Mouse (Mus musculus): ENCODE measurements around the gene Utf1. TPM values are rescaled to one million over a fixed set of nuclear protein-coding genes. Genes with fewer than 3 reads are reported as not detected.
A peak's percentile ranks its signal among the peaks of the same experiment; 100 is the strongest.

Utf1 gene
- polyA plus RNA-seq, 1 experiment from 2014 or later: not detected

DNA sequence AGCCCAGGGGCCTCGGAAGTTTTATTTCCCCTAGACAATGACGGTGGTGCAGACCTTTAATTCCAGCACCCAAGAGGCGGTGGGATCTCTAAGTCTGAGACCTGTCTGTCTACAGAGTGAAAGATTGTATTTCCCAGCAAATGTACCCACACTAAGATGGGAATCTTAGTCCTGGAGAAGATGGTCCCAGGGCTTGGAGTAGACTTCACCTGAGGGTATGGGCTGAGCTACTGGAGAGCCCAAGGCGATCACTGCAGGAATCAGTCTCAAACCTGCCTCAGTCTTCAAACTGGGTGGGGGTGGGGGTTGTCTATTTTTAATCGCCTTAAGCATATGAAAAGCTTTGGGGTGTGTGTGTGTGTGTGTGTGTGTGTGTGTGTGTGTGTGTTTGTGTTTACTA lies 2.4 kb downstream of the Utf1 start:
- Histone ChIP-seq H3K4me2 (ENCODE audit: low read length) (no peak overlapping the region), H3K4me1 (replicated peaks; ENCODE audit: insufficient read depth, low read length) (peaks cover 9% of the 10 kb centered on the region; the same call in 1 of the 2 replicates), H3K4me3 (replicated peaks; ENCODE audit: low read depth, low read length) (no peak overlapping the region), H3K9ac (ENCODE audit: low read depth, low read length) (no peak overlapping the region), H3K36me3 (ENCODE audit: insufficient read depth, low read length) (no peaks in the 10 kb centered on the region), H3K9me3 (replicated peaks; ENCODE audit: low read length) (no peaks in the 10 kb centered on the region), H3K27ac (no peak overlapping the region), H3K27me3 (ENCODE audit: insufficient read depth, low read length) (peaks cover 45% of the 10 kb centered on the region)
- no peak for ATAC-seq (replicated peaks; ENCODE audit: low FRiP score, low read depth)
- 44% methylated on average over 5 of the region's 5 CpGs for WGBS
- no peak for TF ChIP-seq CTCF (IDR thresholded peaks at IDR 0.05; ENCODE audit: low read depth)
- DNase-seq (ENCODE audit: low spot score): no peak

DNA sequence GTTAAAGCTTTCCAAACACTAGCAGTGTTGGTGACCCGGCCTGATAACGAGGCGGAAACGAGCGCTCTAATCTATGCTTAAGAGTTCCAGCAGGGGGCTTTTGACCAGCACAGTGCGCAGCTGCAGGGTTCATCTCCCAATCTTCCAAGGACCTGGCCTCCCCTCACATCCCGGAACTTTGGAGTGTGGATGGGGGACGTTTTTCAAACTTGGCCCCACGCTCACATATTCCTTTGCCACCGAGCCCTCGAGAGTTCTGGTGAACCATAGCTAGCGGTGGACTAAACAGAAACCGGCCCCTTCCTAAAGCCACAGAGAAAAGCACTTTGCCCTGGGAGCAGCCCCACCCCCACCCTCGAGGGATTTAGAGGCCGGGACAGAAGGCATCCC lies 6.3 kb downstream of the Utf1 start:
- DNase-seq (ENCODE audit: low spot score) (peak; percentile 92), ATAC-seq (replicated peaks; ENCODE audit: low FRiP score, low read depth) (peak; percentile 73)
- H3K4me2 ChIP-seq (ENCODE audit: low read length): peak overlapping the region; percentile 88
- no peaks in the 10 kb centered on the region for H3K36me3 ChIP-seq (ENCODE audit: insufficient read depth, low read length)
- H3K4me1 ChIP-seq (replicated peaks; ENCODE audit: insufficient read depth, low read length): no peaks in the 10 kb centered on the region
- no peaks in the 10 kb centered on the region for H3K9me3 ChIP-seq (replicated peaks; ENCODE audit: low read length)
- peak; percentile 75 for TF ChIP-seq CTCF (IDR thresholded peaks at IDR 0.05; ENCODE audit: low read depth)
- H3K27ac ChIP-seq: peak overlapping the region; percentile 76; the same call in 1 of the 2 replicates
- H3K4me3 ChIP-seq (replicated peaks; ENCODE audit: low read depth, low read length): peak overlapping the region; percentile 47
- WGBS: under 1% methylated on average over 15 of the region's 15 CpGs
- H3K9ac ChIP-seq (ENCODE audit: low read depth, low read length): peak overlapping the region; percentile 59
- H3K27me3 ChIP-seq (ENCODE audit: insufficient read depth, low read length): peaks cover 16% of the 10 kb centered on the region

DNA sequence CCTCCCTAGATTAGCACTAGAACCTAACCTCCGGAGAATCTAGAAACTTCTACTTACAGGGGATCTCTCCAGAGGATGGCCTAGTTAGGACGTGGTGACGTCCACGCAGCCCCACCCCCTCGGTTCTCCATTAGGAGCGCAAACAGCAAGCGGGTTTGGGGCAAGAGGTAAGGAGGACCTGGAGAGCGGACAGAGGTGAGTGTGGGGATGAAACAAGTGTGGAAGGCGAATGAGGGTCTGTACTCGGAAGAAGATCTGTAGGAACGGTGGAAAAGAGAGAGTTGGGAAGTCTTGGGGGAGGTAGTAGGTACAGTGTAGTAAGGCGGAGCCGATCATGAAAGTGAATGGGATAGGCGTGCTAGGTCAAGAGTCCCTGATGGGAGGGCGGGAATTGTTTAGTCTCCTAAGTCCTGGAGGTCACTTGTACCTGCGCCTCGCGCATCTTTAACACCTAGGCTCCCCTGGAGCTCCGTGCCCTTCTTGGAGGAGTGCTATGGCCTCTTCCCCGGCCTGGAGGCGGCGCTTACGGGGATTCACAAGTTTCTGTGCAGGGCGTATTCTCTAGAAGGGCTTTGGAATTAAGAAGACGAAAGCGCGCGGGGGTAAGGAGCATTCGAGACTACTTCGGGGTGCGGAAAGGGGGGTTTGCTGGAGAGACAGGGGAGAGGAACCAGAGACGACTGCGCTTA lies 6.8 kb downstream of the Utf1 start:
- TF ChIP-seq CTCF (IDR thresholded peaks at IDR 0.05; ENCODE audit: low read depth): no peak
- Histone ChIP-seq H3K9me3 (replicated peaks; ENCODE audit: low read length) (no peaks in the 10 kb centered on the region), H3K9ac (ENCODE audit: low read depth, low read length) (peak overlapping the region; percentile 59), H3K27ac (peak overlapping the region; percentile 76), H3K4me2 (ENCODE audit: low read length) (peak overlapping the region; percentile 88), H3K36me3 (ENCODE audit: insufficient read depth, low read length) (no peaks in the 10 kb centered on the region), H3K4me1 (replicated peaks; ENCODE audit: insufficient read depth, low read length) (no peaks in the 10 kb centered on the region), H3K27me3 (ENCODE audit: insufficient read depth, low read length) (peaks cover 11% of the 10 kb centered on the region), H3K4me3 (replicated peaks; ENCODE audit: low read depth, low read length) (peak overlapping the region; percentile 47)
- under 1% methylated on average over 33 of the region's 33 CpGs for WGBS
- DNase-seq (ENCODE audit: low spot score) (peak; percentile 76), ATAC-seq (replicated peaks; ENCODE audit: low FRiP score, low read depth) (peak; percentile 58; the same call in 1 of the 2 replicates)

DNA sequence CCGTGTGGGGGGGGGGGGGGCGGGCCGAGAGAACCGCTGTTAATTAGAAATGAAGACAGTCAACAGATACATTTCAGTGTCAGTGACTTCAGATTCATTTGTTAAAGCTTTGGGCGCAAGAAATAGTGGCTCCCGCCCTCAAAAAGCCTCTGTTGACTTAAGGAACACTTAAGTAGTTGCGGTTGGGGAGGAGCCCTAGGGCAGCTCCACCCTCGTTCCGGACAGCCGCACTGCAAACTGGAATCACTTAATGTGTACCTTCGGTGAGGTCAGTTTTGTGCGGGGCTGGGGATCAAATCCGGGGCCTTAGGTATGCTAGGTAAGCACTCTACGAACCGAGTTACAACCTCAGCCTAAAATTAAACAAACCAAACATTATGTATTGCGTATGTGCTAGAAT lies 7.5 kb downstream of the Utf1 start:
- H3K27ac ChIP-seq: peak overlapping the region; percentile 76
- no peaks in the 10 kb centered on the region for H3K4me1 ChIP-seq (replicated peaks; ENCODE audit: insufficient read depth, low read length)
- 0 out of 2 replicates have a peak, but pooled peaks cover 5% of the 10 kb centered on the region for H3K27me3 ChIP-seq (ENCODE audit: insufficient read depth, low read length)
- peak overlapping the region; percentile 88 for H3K4me2 ChIP-seq (ENCODE audit: low read length)
- no peaks in the 10 kb centered on the region for H3K36me3 ChIP-seq (ENCODE audit: insufficient read depth, low read length)
- H3K9me3 ChIP-seq (replicated peaks; ENCODE audit: low read length): no peaks in the 10 kb centered on the region
- 5% methylated on average over 14 of the region's 16 CpGs for WGBS
- H3K4me3 ChIP-seq (replicated peaks; ENCODE audit: low read depth, low read length): peak overlapping the region; percentile 47
- ATAC-seq (replicated peaks; ENCODE audit: low FRiP score, low read depth) (0 out of 2 replicates have a peak, but pooled peaks have one; percentile 19), DNase-seq (ENCODE audit: low spot score) (peak; percentile 65)
- H3K9ac ChIP-seq (ENCODE audit: low read depth, low read length): peak overlapping the region; percentile 59; the same call in 1 of the 2 replicates
- TF ChIP-seq CTCF (IDR thresholded peaks at IDR 0.05; ENCODE audit: low read depth): no peak

DNA sequence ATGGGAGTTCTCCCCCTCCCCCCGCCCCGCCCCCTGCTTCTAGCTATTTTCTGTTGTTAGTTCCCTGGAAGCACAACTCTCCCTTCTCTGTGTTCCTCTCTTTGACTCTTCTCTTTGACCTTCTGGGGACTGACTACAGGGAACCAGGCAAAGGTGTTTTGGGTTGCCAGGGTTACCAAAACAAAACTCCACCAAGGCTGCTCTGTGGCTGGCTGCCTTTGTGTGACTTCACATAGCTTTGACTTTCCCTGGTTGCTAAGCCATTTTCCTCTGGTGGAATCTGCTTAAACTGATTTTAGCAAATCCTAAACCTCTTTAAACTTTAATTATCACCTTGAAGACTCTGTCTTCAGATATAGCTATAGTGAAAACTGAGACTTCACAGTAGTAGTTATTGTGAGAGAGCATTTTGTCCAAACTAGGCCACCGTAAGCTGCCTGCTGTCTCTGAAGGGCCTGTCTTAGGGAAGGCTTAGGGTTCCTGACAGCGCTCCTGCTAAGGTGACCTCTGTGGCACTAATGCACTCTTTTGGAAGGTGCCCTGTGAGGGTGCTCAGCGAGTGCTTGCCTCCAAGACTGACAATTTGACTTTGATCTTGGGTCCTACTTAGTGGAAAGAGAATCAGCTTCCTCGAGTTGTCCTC lies 8.5 kb downstream of the Utf1 start:
- Histone ChIP-seq H3K4me3 (replicated peaks; ENCODE audit: low read depth, low read length) (no peak overlapping the region), H3K27me3 (ENCODE audit: insufficient read depth, low read length) (0 out of 2 replicates have a peak, but pooled peaks cover under 1% of the 10 kb centered on the region), H3K9me3 (replicated peaks; ENCODE audit: low read length) (no peaks in the 10 kb centered on the region), H3K36me3 (ENCODE audit: insufficient read depth, low read length) (no peaks in the 10 kb centered on the region), H3K27ac (no peak overlapping the region), H3K4me1 (replicated peaks; ENCODE audit: insufficient read depth, low read length) (no peaks in the 10 kb centered on the region), H3K9ac (ENCODE audit: low read depth, low read length) (no peak overlapping the region), H3K4me2 (ENCODE audit: low read length) (no peak overlapping the region)
- 71% methylated on average over 6 of the region's 6 CpGs for WGBS
- ATAC-seq (replicated peaks; ENCODE audit: low FRiP score, low read depth) (no peak), DNase-seq (ENCODE audit: low spot score) (no peak)
- no peak for TF ChIP-seq CTCF (IDR thresholded peaks at IDR 0.05; ENCODE audit: low read depth)

DNA sequence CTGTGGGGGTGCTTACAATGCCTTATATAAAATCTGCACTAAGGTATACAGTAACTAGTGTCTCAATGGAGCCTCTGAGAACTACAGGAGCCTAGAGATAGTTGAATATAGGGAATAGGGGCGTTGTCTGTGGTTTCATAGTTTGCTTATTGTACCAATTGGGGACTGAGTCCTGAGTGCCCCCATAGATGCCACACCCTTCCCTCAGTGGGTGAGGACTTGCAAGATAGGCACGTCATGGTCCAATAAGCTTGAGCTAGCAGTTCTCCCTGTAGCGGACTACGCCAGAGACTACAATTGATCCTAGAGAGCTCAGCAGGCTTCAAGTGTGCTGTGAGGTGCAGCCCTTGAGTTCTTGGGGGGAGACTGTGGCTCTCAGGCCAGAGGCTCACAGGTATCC lies 11.9 kb downstream of the Utf1 start:
- no peaks in the 10 kb centered on the region for H3K27me3 ChIP-seq (ENCODE audit: insufficient read depth, low read length)
- TF ChIP-seq CTCF (IDR thresholded peaks at IDR 0.05; ENCODE audit: low read depth): no peak
- no peaks in the 10 kb centered on the region for H3K4me1 ChIP-seq (replicated peaks; ENCODE audit: insufficient read depth, low read length)
- H3K27ac ChIP-seq: no peak overlapping the region
- H3K36me3 ChIP-seq (ENCODE audit: insufficient read depth, low read length): no peaks in the 10 kb centered on the region
- no peak overlapping the region for H3K9ac ChIP-seq (ENCODE audit: low read depth, low read length)
- no peak overlapping the region for H3K4me2 ChIP-seq (ENCODE audit: low read length)
- DNase-seq (ENCODE audit: low spot score): no peak
- no peak for ATAC-seq (replicated peaks; ENCODE audit: low FRiP score, low read depth)
- no peaks in the 10 kb centered on the region for H3K9me3 ChIP-seq (replicated peaks; ENCODE audit: low read length)
- 68% methylated on average over 4 of the region's 4 CpGs for WGBS
- no peak overlapping the region for H3K4me3 ChIP-seq (replicated peaks; ENCODE audit: low read depth, low read length)
